Mouse (Mus musculus): ENCODE measurements around the gene Rab26.

Gene Rab26

GRCm38 (mm10) chr17:24507806-24508460 is 26.1 kb downstream of the Rab26 start:
- DNase-seq (ENCODE audit: low read depth, low spot score), result no peak

DNA sequence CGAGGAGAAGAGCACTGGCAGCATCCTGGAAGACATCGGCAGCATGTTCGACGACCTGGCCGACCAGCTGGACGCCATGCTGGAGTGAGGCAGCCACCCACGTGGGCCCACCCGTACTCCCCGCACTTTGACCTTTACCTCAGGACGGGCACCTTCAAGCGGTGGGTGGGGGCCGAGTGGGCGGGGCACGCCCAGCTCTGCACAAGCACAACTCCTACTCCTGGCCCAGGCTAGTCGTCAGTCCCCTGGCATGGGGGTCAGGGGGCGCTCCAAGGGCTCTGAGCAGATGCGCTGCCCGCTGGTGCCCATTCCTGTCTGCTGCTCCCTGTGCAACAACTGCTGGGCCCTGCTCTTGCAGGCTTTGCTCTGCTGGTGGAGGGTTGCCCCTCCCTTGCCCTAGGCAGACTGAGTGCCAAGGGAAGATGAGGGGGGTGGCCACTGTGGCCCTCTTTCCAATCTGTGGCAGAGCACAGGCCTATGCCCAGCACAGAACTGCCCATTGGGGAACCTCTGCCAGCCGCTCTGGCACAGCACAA is 26.8 kb downstream of the Rab26 start:
- DNase-seq (ENCODE audit: low read depth, low spot score), result peak; percentile 50

DNA sequence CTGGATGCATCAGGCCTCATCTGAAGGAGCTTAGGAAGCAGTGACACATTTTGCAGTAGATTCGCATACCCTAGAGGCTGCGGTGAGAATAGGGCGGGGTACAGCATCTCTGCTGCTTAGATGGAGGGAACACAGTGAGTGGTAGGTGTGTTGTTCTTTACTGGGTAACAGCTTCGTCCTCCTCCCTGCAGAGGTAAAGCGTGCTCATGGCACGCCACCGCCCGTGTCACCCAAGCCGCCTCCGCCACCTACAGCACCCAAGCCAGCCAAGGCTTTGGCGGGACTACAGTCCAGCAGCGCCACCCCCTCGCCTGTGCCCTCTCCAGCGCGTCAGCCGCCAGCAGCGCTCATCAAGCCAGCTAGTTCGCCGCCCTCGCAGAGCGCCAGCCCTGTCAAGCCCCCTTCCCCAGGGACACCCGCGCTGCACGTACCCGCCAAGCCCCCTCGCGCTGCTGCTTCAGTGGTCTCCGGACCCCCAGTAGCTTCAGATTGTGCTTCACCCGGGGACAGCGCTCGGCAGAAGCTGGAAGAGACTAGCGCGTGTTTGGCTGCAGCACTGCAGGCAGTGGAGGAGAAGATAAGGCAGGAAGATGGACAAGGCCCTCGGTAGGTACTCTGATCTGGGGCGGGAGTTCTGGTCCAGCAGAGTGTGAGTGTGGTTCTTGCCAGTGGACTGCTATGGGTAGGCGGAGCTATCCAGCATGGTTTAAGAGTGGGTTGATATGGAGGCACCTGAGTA is 27.5 kb downstream of the Rab26 start:
- peak; percentile 43 for DNase-seq (ENCODE audit: low read depth, low spot score)

- DNase-seq (ENCODE audit: low read depth, low spot score), result no peak
These were observed 28.6 kb downstream of the Rab26 start for GRCm38 (mm10) chr17:24505286-24505955.

DNA sequence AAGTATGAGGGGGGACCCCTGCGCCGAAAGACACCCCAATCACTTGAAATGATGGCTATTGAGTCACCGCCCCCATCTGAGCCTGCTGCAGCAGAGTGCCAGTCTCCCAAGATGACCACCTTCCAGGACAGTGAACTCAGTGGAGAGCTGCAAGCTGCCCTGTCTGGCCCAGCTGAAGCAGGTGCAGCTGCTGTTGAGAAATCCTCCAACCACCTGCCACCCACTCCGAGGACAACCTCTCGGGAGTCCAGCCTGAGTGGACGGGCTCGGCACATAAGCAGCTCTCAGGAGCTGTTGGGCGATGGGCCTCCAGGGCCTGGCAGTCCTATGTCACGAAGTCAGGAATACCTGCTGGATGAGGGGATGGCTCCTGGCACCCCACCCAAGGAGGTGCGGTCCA is 29.9 kb downstream of the Rab26 start:
- no peak for DNase-seq (ENCODE audit: low read depth, low spot score)

- DNase-seq (ENCODE audit: low read depth, low spot score), result peak; percentile 59
These were observed 31.8 kb downstream of the Rab26 start for GRCm38 (mm10) chr17:24502208-24502607.

DNA sequence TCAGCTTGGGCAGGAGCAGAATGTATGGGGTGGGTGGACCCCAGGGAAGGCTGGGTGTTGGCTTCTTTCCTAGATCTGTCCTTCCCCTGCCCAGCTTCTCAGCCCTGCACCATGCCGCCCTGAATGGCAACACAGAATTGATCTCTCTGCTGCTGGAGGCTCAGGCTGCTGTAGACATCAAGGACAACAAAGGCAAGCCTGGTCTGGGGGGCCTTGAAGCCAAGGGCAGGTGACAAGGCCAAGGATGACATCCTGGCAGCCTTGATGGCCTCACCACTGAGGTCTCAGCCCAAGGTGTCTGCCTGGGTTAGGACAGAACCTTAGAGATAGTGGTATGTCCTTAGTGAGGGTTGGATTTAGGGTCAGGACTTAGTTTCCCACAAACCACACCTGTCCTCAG is 38.0 kb downstream of the Rab26 start:
- DNase-seq (ENCODE audit: low read depth, low spot score), result no peak

GRCm38 (mm10) chr17:24495443-24495842 is 38.6 kb downstream of the Rab26 start:
- no peak for DNase-seq (ENCODE audit: low read depth, low spot score)

DNA sequence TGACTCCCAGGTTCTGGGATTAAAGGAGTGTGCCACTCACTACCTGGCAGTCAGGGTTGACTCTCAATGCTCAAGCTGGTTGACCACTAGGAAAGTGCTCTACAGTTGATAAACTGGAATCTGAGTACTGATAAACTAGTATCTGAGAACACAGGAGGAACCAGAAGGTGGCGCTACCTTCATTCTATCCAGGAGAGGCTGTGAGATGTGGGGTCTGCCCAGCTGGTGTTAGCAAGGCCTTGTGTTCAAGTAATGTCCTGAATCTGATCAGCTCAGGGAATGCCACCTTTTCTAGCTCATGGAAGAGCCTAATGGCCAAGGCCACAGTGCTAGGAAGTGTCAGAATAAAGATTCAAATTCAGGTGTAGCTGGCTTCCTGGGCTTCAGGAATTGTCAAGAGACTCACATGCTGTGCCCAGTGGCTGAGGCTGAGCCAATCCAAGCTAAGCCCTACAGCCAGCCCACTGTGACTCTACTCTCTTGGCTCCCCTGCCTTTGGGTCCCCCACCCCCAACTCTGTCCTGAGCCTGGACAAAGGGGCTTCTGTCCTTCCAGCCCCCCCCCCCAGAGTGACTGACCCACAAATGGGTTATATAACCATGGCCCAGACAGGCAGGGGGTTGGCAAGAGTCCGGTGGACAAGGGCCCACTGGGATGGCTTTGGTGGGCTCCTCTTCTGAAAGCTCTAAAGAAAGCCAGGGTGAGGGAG is 39.2 kb downstream of the Rab26 start:
- DNase-seq (ENCODE audit: low read depth, low spot score), result peak; percentile 76

DNA sequence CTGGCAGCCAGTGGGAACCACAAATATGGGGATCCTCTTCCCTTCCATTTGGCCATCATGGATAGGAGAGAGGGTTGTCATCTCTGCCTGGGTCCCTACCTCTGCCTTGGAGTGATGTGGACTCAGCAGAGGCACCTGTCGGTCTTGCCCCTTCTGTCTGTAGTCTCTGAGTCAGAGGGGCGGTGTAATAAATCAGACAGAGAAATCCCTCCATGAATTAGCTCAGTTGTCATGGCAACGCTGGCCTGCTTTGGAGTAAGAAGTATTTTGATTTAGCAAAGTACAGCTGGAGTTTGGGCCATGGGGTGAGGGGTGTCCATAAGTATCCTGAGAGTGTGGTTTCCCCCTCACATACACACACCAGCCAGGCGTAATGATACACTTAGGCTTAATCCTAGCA is 43.6 kb downstream of the Rab26 start:
- no peak for DNase-seq (ENCODE audit: low read depth, low spot score)

DNA sequence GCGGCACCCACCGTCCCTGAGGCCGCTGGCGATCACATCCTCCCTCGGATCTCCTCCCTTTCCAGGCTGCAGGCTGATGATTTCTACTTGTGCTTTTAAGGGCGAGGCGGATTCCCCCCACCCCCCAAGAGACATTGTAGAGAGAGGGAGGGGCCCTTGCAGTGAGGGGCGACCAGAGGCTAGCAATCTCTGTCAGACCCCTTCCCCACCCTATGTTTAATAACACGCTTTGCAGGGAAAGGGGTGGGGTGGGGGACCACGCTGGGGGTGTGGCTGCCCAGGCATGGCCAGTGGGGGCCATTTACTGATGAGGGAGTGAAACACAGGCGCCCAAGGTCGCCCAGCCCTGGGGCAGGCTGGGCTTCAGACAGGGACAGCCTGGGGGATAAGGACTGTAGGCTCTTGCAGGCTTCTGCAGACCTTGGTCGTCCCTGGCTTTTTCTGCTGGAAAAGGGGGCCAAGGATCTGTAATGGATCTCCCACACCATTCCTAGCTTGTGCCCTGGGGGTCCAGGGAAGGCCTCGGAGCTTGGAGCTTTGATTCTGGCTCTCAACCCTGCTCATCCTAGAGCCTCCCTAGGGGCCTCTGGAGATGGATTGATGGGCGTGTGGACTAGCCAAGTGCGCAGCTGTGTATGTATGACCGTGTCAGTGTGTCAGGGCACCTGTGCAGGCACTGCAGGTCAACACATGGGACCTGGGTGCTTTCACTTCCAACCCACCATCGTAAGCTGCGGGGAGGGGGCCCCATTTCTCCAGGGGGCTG is 44.6 kb downstream of the Rab26 start:
- no peak for DNase-seq (ENCODE audit: low read depth, low spot score)

DNA sequence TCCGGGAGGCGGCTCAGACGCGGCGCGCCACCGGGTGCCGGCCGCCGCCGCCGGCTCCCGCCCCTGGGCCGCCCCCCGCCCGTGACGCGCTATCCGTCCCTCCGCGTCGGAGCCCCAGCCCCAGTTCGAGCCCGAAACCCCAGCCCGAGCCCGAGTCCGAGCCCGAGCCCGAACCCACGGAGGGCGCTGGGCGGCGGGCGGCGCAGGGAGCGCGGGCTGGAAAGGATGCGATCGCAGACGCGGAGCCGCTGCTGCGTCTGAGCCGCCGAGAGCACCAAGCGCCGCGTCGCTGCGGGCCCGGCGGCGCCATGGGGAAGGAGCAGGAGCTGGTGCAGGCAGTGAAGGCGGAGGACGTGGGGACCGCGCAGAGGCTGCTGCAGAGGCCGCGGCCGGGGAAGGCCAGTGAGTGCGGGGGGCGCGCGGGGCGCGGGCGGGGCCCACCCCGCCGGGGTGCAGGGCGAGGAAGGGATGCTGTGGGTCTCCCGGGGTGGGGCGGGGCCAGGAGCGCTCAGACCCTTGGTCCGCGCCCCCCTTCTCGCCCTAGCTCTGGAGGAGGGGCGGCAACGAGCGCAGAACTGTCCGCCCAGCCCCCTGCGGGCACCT is 45.2 kb downstream of the Rab26 start:
- DNase-seq (ENCODE audit: low read depth, low spot score), result no peak

DNA sequence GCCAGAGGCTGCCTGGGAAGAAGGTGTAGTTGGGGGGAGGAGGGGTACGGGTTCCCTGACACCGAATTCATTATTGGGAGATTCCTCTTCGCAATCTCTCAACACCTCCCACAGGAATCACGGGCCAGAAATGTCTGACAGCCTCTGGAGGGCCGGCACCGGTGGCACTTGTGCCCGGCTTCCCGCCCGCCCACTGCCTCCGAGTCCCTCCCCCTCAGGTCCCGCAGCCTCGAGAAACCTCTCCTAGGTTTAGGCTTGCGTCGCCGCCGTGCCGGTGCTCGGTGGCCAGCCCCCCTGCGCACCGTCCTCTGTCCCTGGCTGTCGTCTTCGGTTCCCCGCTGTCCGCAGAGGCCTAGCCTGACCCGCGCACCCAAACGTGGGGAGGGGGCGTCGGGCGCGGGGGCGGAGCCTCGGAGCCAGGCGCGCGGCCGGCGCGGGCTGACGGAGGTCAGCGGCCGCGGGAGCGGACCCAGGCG is 45.8 kb downstream of the Rab26 start, which contains the start of gene Caskin1:
Gene Caskin1 (plus strand): TSS at position 416 of the 476 bp plus-strand sequence.
- DNase-seq (ENCODE audit: low read depth, low spot score), result no peak

DNA sequence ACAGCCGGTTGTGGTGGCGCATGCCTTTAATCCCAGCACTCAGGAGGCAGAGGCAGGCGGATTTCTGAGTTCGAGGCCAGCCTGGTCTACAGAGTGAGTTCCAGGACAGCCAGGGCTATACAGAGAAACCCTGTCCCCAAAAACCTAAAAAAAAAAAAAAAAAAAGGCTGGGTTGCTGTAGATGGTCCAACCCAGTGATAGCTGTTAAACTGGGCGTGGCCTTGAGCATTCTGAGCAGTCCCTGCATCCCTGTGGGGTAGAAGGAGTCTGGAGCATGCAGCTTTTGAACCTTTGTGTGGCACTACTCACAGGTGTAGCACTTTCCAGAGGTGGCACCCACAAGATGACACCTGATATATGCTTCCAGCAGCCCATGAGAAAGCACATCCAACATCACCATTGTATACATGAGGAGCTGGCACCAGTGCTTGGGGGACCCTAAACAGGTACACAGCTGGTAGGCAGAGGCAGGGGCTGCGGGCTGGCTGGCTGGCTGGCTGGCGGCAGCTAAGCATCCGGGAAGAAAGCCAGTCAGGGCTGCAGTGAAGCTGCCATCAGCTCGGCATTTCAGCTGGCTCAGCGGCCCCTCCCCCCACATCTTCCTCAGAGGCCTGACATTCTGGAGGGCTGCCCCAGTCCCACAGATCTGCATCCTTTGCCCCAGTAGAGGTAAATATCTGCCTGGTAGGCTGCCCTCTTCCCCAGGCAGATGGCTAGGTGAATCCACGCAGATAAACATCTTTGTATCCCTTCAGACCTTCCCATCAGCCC is 48.7 kb downstream of the Rab26 start:
- DNase-seq (ENCODE audit: low read depth, low spot score), result peak; percentile 46

GRCm38 (mm10) chr17:24483495-24483894 is 50.5 kb downstream of the Rab26 start:
- no peak for DNase-seq (ENCODE audit: low read depth, low spot score)

GRCm38 (mm10) chr17:24481027-24481815 is 52.8 kb downstream of the Rab26 start:
- DNase-seq (ENCODE audit: low read depth, low spot score), result peak; percentile 67

- peak; percentile 71 for DNase-seq (ENCODE audit: low read depth, low spot score)
These were observed 53.7 kb downstream of the Rab26 start for GRCm38 (mm10) chr17:24480201-24480826.

GRCm38 (mm10) chr17:24479431-24479830 is 54.6 kb downstream of the Rab26 start:
- DNase-seq (ENCODE audit: low read depth, low spot score), result no peak

Data from ES-CJ7 (cell line).